Mouse (Mus musculus): ENCODE data around the gene Schip1. TPM values are rescaled to one million over a fixed set of nuclear protein-coding genes. Genes with fewer than 3 reads are reported as not detected.

Schip1 gene
- polyA plus RNA-seq, 1 experiment from 2014 or later = 5.0 TPM

GRCm38 (mm10) chr3:68221452-68221851 lies 156.8 kb downstream of the Schip1 start:
- no peak overlapping the region for H3K4me3 ChIP-seq
- H3K9me3 ChIP-seq (replicated peaks) = no peaks in the 10 kb centered on the region
- 60% methylated on average over 3 of the region's 3 CpGs for WGBS (ENCODE audit: insufficient replicate concordance)

DNA sequence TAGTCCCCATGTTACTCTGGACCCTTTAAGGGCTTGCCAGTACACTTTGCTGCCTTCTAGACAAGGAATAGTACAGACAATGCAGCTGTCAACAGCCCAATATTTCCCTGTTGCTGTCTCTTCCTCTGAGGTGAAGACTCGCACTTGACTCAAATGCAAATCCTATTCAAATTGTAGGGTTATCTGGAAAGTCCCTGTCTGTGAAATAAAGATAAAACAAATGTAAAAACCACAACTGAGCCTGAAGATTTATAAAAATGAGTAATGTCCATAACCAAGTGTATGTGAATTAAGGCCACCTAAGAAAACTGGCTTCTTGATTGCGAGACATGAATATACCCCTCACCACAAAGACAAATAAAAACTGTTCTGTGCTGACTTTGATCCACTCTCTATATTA lies 175.3 kb downstream of the Schip1 start:
- Histone ChIP-seq H3K4me2 (no peak overlapping the region), H3K27me3 (replicated peaks) (no peaks in the 10 kb centered on the region), H3K9me3 (replicated peaks) (no peaks in the 10 kb centered on the region), H3K36me3 (no peaks in the 10 kb centered on the region), H3K9ac (no peak overlapping the region), H3K4me1 (no peaks in the 10 kb centered on the region), H3K27ac (no peak overlapping the region), H3K4me3 (no peak overlapping the region)
- ATAC-seq = no peak
- 55% methylated on average over 2 of the region's 2 CpGs for WGBS (ENCODE audit: insufficient replicate concordance)

More at GRCm38 (mm10) chr3:68221452-68221851, 156.8 kb downstream of the Schip1 start:
- no peak overlapping the region for H3K9ac ChIP-seq
- no peak overlapping the region for H3K27ac ChIP-seq
- no peaks in the 10 kb centered on the region for H3K27me3 ChIP-seq (replicated peaks)
- ATAC-seq = no peak
- H3K4me2 ChIP-seq = no peak overlapping the region
- no peaks in the 10 kb centered on the region for H3K36me3 ChIP-seq
- H3K4me1 ChIP-seq = no peaks in the 10 kb centered on the region

DNA sequence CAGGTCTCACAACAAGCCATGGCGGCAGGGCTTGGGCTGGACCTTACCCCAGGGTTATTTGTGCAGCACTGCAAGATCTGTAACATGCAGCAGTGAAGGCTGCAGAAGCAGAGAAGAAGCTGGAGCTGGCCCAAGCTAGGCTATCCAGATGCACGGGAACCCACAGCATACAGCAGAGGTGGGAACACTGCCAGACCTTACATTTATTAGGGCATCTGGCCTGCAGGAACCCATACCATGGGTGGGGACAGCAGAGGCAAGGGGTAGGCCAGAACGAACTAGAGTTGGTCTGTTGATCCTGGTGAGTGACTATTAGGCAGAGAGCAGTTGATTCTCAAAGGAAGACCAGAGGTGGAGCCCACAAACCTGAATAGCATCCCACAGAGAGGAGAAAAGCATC lies 178.6 kb downstream of the Schip1 start:
- 57% methylated on average over 3 of the region's 3 CpGs for WGBS (ENCODE audit: insufficient replicate concordance)

GRCm38 (mm10) chr3:68246154-68246553 lies 181.6 kb downstream of the Schip1 start:
- Histone ChIP-seq H3K27ac (no peak overlapping the region), H3K4me3 (no peak overlapping the region), H3K9me3 (replicated peaks) (no peaks in the 10 kb centered on the region), H3K4me1 (no peaks in the 10 kb centered on the region), H3K9ac (no peak overlapping the region), H3K36me3 (no peaks in the 10 kb centered on the region), H3K27me3 (replicated peaks) (no peaks in the 10 kb centered on the region), H3K4me2 (no peak overlapping the region)
- WGBS (ENCODE audit: insufficient replicate concordance) = 80% methylated on average over 4 of the region's 4 CpGs
- no peak for ATAC-seq

More for the DNA sequence above, 178.6 kb downstream of the Schip1 start:
- no peaks in the 10 kb centered on the region for H3K4me1 ChIP-seq
- H3K27ac ChIP-seq = no peak overlapping the region
- no peaks in the 10 kb centered on the region for H3K9me3 ChIP-seq (replicated peaks)
- H3K36me3 ChIP-seq = no peaks in the 10 kb centered on the region
- no peak overlapping the region for H3K9ac ChIP-seq
- H3K4me2 ChIP-seq = no peak overlapping the region
- no peak overlapping the region for H3K4me3 ChIP-seq
- no peak for ATAC-seq
- no peaks in the 10 kb centered on the region for H3K27me3 ChIP-seq (replicated peaks)

- H3K4me2 ChIP-seq = no peak overlapping the region
- no peaks in the 10 kb centered on the region for H3K36me3 ChIP-seq
- H3K9ac ChIP-seq = no peak overlapping the region
- H3K27me3 ChIP-seq (replicated peaks) = no peaks in the 10 kb centered on the region
- no peak overlapping the region for H3K4me3 ChIP-seq
- no peaks in the 10 kb centered on the region for H3K9me3 ChIP-seq (replicated peaks)
- H3K27ac ChIP-seq = no peak overlapping the region
- WGBS (ENCODE audit: insufficient replicate concordance) = 38% methylated on average over 2 of the region's 2 CpGs
- H3K4me1 ChIP-seq = no peaks in the 10 kb centered on the region
- ATAC-seq = no peak
These were observed 186.0 kb downstream of the Schip1 start for GRCm38 (mm10) chr3:68250589-68250988.

DNA sequence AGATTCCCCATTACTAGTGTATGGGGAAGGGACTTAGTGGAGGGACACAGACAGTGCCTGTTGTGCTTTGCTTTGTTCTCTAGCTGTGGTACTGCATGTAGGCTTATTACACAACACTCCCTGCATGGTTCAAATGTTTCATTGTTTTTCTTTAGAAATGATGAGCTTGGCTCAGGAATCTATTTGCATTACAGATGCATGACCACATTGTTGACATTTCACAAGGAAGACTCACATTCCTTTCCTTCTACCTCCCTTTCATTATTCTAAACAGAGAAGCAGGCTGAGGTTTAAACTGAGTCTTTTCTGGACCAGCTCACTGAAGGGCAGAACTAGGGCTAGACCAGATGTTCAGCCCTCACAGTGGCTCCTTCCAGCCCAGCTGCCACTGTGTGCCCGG lies 187.7 kb downstream of the Schip1 start:
- no peak overlapping the region for H3K4me3 ChIP-seq
- H3K9ac ChIP-seq = no peak overlapping the region
- H3K4me1 ChIP-seq = no peaks in the 10 kb centered on the region
- H3K27me3 ChIP-seq (replicated peaks) = no peaks in the 10 kb centered on the region
- 54% methylated on average over 1 of the region's 1 CpGs for WGBS (ENCODE audit: insufficient replicate concordance)
- no peaks in the 10 kb centered on the region for H3K36me3 ChIP-seq
- H3K9me3 ChIP-seq (replicated peaks) = no peaks in the 10 kb centered on the region
- no peak overlapping the region for H3K27ac ChIP-seq
- H3K4me2 ChIP-seq = no peak overlapping the region
- ATAC-seq = no peak

GRCm38 (mm10) chr3:68262304-68262703 lies 197.7 kb downstream of the Schip1 start:
- no peaks in the 10 kb centered on the region for H3K9me3 ChIP-seq (replicated peaks)
- no peaks in the 10 kb centered on the region for H3K36me3 ChIP-seq
- H3K27ac ChIP-seq = no peak overlapping the region
- WGBS (ENCODE audit: insufficient replicate concordance) = 56% methylated on average over 6 of the region's 6 CpGs
- H3K4me3 ChIP-seq = no peak overlapping the region
- ATAC-seq = no peak
- no peak overlapping the region for H3K9ac ChIP-seq
- no peaks in the 10 kb centered on the region for H3K27me3 ChIP-seq (replicated peaks)
- no peaks in the 10 kb centered on the region for H3K4me1 ChIP-seq
- H3K4me2 ChIP-seq = no peak overlapping the region

DNA sequence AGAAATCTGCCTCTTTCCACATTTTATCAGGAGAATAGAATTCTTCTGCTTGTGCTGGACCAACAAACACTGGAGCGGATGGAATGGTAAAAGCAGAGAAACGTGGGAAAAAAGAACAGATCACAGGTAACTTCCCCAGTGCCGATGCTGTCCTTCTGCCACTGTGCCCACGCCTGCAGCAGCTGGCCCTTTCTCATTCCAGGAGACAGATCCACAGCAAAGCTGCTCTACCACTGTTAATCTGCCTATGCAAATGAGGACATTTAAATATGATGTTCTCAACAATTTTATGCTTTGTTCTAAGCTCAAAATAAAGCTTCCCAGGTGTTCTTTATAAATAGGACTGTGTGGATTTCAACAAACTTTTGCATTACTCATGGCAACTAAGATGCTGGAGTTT lies 203.3 kb downstream of the Schip1 start:
- Histone ChIP-seq H3K36me3 (no peaks in the 10 kb centered on the region), H3K27me3 (replicated peaks) (no peaks in the 10 kb centered on the region), H3K4me1 (no peaks in the 10 kb centered on the region), H3K9me3 (replicated peaks) (no peaks in the 10 kb centered on the region), H3K27ac (no peak overlapping the region), H3K4me2 (no peak overlapping the region), H3K4me3 (no peak overlapping the region), H3K9ac (no peak overlapping the region)
- no peak for ATAC-seq
- WGBS (ENCODE audit: insufficient replicate concordance) = 71% methylated on average over 4 of the region's 4 CpGs

DNA sequence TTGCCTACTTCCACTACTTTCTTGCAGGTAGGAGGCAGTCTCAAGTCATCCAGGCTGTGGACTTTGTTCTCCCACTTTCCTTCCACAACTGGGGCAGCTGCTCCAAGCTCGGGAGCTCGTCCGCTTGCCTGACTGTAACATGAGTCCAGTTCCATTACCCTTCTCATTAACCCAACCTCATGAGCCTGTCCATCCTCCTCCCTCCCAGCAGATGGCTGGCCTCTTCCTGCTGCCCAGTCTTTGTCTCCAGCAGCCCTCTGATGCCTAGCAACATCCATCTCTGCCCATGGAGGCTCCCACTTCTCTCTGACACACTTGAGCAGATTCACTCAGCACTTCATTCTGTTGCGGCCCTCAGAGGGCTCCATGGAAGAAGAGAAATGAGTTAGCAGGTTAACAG lies 204.6 kb downstream of the Schip1 start:
- WGBS (ENCODE audit: insufficient replicate concordance) = 83% methylated on average over 4 of the region's 4 CpGs
- Histone ChIP-seq H3K27me3 (replicated peaks) (no peaks in the 10 kb centered on the region), H3K9ac (no peak overlapping the region), H3K36me3 (no peaks in the 10 kb centered on the region), H3K4me3 (no peak overlapping the region), H3K4me2 (no peak overlapping the region), H3K27ac (no peak overlapping the region), H3K9me3 (replicated peaks) (no peaks in the 10 kb centered on the region), H3K4me1 (no peaks in the 10 kb centered on the region)
- no peak for ATAC-seq

- ATAC-seq = no peak
These were observed 205.6 kb downstream of the Schip1 start for GRCm38 (mm10) chr3:68270246-68270645.

DNA sequence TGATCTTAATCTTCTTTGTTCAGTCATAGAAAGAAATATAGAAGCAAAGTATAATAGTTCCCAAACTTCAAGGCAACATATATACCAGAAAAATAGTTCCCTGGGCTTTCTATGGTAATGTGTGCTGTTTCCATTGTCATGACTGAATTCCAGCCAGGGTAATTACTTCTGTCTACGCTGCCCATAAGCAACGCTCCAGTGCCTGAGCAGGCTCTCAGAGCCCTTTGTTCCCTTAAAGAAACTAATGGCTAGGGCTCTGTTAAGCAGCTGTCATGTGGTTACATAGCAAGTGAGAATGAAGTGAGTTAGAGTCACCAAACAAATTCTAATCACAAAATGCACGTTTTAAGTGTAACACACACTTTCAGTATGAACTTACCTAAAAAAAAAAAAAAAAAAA lies 206.9 kb downstream of the Schip1 start:
- no peak for ATAC-seq
- Histone ChIP-seq H3K9ac (no peak overlapping the region), H3K9me3 (replicated peaks) (no peaks in the 10 kb centered on the region), H3K4me1 (no peaks in the 10 kb centered on the region), H3K36me3 (no peaks in the 10 kb centered on the region), H3K4me2 (no peak overlapping the region), H3K4me3 (no peak overlapping the region), H3K27ac (no peak overlapping the region), H3K27me3 (replicated peaks) (no peaks in the 10 kb centered on the region)
- 66% methylated on average over 3 of the region's 3 CpGs for WGBS (ENCODE audit: insufficient replicate concordance)

More at GRCm38 (mm10) chr3:68270246-68270645, 205.6 kb downstream of the Schip1 start:
- no peaks in the 10 kb centered on the region for H3K9me3 ChIP-seq (replicated peaks)
- H3K4me1 ChIP-seq = no peaks in the 10 kb centered on the region
- no peaks in the 10 kb centered on the region for H3K27me3 ChIP-seq (replicated peaks)
- 75% methylated on average over 6 of the region's 6 CpGs for WGBS (ENCODE audit: insufficient replicate concordance)
- H3K4me2 ChIP-seq = no peak overlapping the region
- H3K27ac ChIP-seq = no peak overlapping the region
- H3K9ac ChIP-seq = no peak overlapping the region
- H3K36me3 ChIP-seq = no peaks in the 10 kb centered on the region
- H3K4me3 ChIP-seq = no peak overlapping the region

DNA sequence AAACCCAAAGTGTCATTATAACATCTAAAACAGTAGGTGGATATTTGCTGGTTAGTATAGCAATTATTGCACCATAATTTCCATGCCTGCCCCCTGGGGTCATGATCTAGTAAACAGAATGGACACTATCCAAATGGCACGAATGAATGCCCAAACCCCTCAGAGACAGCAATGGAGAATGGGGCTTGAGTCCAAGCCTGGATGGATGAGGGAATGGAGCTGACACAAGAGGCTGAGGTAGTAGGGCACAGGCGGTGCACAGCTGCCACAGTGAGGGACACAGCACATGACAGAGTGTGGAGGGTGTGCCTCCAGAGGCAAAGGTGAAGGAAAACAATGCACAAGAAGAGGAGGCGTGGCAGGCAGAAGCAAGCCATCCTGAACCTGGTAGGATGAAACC lies 207.3 kb downstream of the Schip1 start:
- WGBS (ENCODE audit: insufficient replicate concordance) = 66% methylated on average over 3 of the region's 3 CpGs
- Histone ChIP-seq H3K27ac (no peak overlapping the region), H3K9me3 (replicated peaks) (no peaks in the 10 kb centered on the region), H3K4me1 (no peaks in the 10 kb centered on the region), H3K36me3 (no peaks in the 10 kb centered on the region), H3K4me3 (no peak overlapping the region), H3K4me2 (no peak overlapping the region), H3K27me3 (replicated peaks) (no peaks in the 10 kb centered on the region), H3K9ac (no peak overlapping the region)
- ATAC-seq = no peak

- Histone ChIP-seq H3K27ac (no peak overlapping the region), H3K4me1 (no peaks in the 10 kb centered on the region), H3K36me3 (no peaks in the 10 kb centered on the region), H3K4me3 (no peak overlapping the region), H3K4me2 (no peak overlapping the region), H3K9me3 (replicated peaks) (no peaks in the 10 kb centered on the region), H3K27me3 (replicated peaks) (no peaks in the 10 kb centered on the region), H3K9ac (no peak overlapping the region)
- WGBS (ENCODE audit: insufficient replicate concordance) = 64% methylated on average over 7 of the region's 7 CpGs
- ATAC-seq = no peak
These were observed 218.4 kb downstream of the Schip1 start for GRCm38 (mm10) chr3:68282844-68283594.

Data from liver, embryonic 12.5 days (tissue).